Mouse (Mus musculus) cortical plate, adult 2 months (tissue): ENCODE data around the gene Pla2g2f.

Experiments used
- CTCF ChIP-seq: fragments of 200-500 bp; IDR thresholded peaks from 2 replicates; pipeline ENCODE4 v1.5.1; 2011; ENCODE audit warnings: mild to moderate bottlenecking, control low read depth, low read length; ENCODE audit not compliant: insufficient read depth; ENCODE audit errors: extremely low read depth
- POLR2A ChIP-seq: fragments of 200-500 bp; IDR thresholded peaks from 2 replicates; pipeline ENCODE4 v1.6.1; 2011; ENCODE audit warnings: mild to moderate bottlenecking, low read length, control low read depth; ENCODE audit not compliant: insufficient read depth; ENCODE audit errors: extremely low read depth

- TF ChIP-seq CTCF (no peak), POLR2A (no peak)
These were observed 53.3 kb downstream of the Pla2g2f start for GRCm38 (mm10) chr4:138704169-138704568.
